Mouse (Mus musculus): Measurements from ENCODE around the gene E130208F15Rik. TPM values are rescaled to one million over a fixed set of nuclear protein-coding genes. Genes with fewer than 3 reads are reported as not detected.

Gene E130208F15Rik
- polyA plus RNA-seq, 1 experiment, result 0.25 TPM

DNA sequence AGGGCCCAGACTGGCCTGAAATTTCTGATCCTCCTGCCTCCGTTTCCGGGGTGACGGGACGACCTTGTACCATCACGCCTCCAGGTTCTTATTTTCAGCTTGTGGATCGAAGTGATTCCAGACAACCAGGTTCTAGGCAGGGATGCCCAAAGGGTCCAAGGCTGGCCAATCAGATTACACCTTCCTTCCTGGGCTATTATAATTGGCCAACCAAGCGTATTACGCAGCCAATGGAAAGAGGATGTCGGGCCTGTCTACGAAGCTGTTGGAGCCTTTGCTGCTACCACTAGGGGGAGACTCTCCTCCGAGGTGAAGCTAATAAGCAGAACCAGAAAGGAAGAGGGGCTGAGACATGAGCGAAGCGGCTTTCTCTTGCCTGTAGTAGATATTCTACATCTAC lies 10.3 kb downstream of the E130208F15Rik start:
- Histone ChIP-seq H3K4me3 (replicated peaks) (peak overlapping the region; percentile 67), H3K4me1 (peaks cover 45% of the 10 kb centered on the region), H3K36me3 (replicated peaks; ENCODE audit: low read length) (no peaks in the 10 kb centered on the region), H3K9me3 (peaks cover 4% of the 10 kb centered on the region), H3K27me3 (replicated peaks) (peaks cover 68% of the 10 kb centered on the region)
- no peak for TF ChIP-seq GATA1 (IDR thresholded peaks at IDR 0.05; ENCODE audit: borderline replicate concordance, low read length)
- no peak for TF ChIP-seq FLI1 (IDR thresholded peaks at IDR 0.05; ENCODE audit: low read length)

DNA sequence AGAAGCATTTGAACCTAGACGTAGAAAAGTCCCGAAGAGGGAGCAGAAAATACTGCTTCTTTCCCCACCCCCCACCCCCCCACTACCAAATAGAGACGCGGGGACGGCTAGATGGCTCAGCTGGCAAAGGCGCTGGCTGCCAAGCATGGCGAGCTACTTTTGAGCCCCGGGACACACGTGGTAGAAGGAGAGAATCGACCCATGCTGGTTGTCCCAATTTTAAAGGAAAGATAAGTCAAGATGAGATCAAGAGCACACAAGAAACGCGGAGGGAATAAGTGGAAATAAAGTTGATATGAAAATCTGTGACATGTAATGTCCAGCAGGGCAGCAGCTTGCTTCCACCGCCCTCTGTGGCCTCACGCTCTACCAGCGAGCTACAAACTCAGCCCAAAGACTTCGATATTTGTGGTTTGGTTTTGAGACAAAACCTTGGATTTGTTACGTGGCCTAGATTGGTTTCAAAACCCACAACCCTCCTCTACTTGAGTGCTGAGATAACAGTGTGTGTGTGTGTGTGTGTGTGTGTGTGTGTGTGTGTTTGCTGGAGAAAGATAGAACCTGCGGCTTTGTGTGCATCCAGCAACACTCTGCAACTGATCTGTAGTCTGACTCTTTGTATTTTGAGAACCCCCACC lies 11.2 kb downstream of the E130208F15Rik start:
- TF ChIP-seq FLI1 (IDR thresholded peaks at IDR 0.05; ENCODE audit: low read length) (no peak), GATA1 (IDR thresholded peaks at IDR 0.05; ENCODE audit: borderline replicate concordance, low read length) (no peak)
- H3K27me3 ChIP-seq (replicated peaks), result peaks cover 64% of the 10 kb centered on the region

GRCm38 (mm10) chr7:30333436-30333835 lies 11.9 kb downstream of the E130208F15Rik start:
- TF ChIP-seq FLI1 (IDR thresholded peaks at IDR 0.05; ENCODE audit: low read length) (no peak), GATA1 (IDR thresholded peaks at IDR 0.05; ENCODE audit: borderline replicate concordance, low read length) (no peak)
- Histone ChIP-seq H3K27me3 (replicated peaks) (peaks cover 63% of the 10 kb centered on the region), H3K4me3 (replicated peaks) (peak overlapping the region; percentile 70), H3K4me1 (peaks cover 41% of the 10 kb centered on the region), H3K9me3 (peaks cover 4% of the 10 kb centered on the region), H3K36me3 (replicated peaks; ENCODE audit: low read length) (no peaks in the 10 kb centered on the region)

More for the DNA sequence above, 11.2 kb downstream of the E130208F15Rik start:
- no peaks in the 10 kb centered on the region for H3K36me3 ChIP-seq (replicated peaks; ENCODE audit: low read length)
- no peak overlapping the region for H3K4me3 ChIP-seq (replicated peaks)
- H3K4me1 ChIP-seq, result peaks cover 41% of the 10 kb centered on the region
- peaks cover 4% of the 10 kb centered on the region for H3K9me3 ChIP-seq

GRCm38 (mm10) chr7:30334563-30334962 lies 13.0 kb downstream of the E130208F15Rik start:
- H3K4me3 ChIP-seq (replicated peaks), result no peak overlapping the region
- no peaks in the 10 kb centered on the region for H3K36me3 ChIP-seq (replicated peaks; ENCODE audit: low read length)
- TF ChIP-seq GATA1 (IDR thresholded peaks at IDR 0.05; ENCODE audit: borderline replicate concordance, low read length), result no peak
- no peak for TF ChIP-seq FLI1 (IDR thresholded peaks at IDR 0.05; ENCODE audit: low read length)
- H3K27me3 ChIP-seq (replicated peaks), result peaks cover 68% of the 10 kb centered on the region
- H3K4me1 ChIP-seq, result peaks cover 41% of the 10 kb centered on the region
- H3K9me3 ChIP-seq, result no peaks in the 10 kb centered on the region

DNA sequence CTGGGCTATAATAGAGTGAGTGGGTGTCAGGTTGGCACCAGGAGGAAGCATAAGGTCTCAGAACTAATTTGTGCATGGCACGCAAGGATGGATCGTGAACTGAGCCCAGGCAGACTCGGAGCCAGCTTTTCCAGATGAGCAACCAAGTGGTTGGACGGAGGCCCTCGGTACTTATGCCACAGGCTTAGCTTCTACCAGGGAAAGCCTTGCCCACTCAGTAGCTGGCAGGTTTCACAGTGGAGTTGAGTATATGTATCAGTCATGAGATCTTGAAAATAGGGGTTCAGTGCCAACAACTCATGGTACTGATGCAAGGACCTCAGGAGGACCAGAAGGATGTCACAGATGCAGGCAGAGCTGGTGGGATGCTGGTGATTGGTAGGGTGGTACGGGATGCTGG lies 14.1 kb downstream of the E130208F15Rik start:
- H3K4me1 ChIP-seq, result peaks cover 41% of the 10 kb centered on the region
- H3K27me3 ChIP-seq (replicated peaks), result peaks cover 68% of the 10 kb centered on the region
- H3K4me3 ChIP-seq (replicated peaks), result no peak overlapping the region
- H3K36me3 ChIP-seq (replicated peaks; ENCODE audit: low read length), result no peaks in the 10 kb centered on the region
- no peaks in the 10 kb centered on the region for H3K9me3 ChIP-seq
- TF ChIP-seq FLI1 (IDR thresholded peaks at IDR 0.05; ENCODE audit: low read length) (no peak), GATA1 (IDR thresholded peaks at IDR 0.05; ENCODE audit: borderline replicate concordance, low read length) (no peak)

DNA sequence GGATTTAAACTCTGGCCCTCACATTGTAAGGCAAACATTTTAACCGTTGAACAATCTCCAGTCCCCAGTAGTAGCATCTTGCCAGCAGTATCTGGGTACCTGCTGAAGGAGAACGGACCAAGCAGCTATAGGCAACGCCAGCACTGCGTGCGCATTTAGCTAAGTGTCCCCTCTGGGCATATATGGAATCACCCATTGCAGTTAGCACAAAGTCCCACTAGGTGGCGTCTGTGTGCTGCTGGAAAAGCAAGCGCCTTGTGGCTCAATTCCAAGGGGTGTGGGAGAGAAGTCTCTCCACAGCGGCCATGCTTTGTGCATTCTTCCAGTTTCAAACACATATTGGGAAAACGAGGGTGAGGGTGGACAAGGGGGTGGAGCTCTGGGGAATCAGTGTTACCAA lies 14.8 kb downstream of the E130208F15Rik start:
- Histone ChIP-seq H3K4me3 (replicated peaks) (no peak overlapping the region), H3K27me3 (replicated peaks) (peaks cover 68% of the 10 kb centered on the region), H3K4me1 (peaks cover 41% of the 10 kb centered on the region), H3K9me3 (no peaks in the 10 kb centered on the region), H3K36me3 (replicated peaks; ENCODE audit: low read length) (no peaks in the 10 kb centered on the region)
- no peak for TF ChIP-seq FLI1 (IDR thresholded peaks at IDR 0.05; ENCODE audit: low read length)
- no peak for TF ChIP-seq GATA1 (IDR thresholded peaks at IDR 0.05; ENCODE audit: borderline replicate concordance, low read length)

- H3K4me3 ChIP-seq (replicated peaks), result no peak overlapping the region
- H3K36me3 ChIP-seq (replicated peaks; ENCODE audit: low read length), result no peaks in the 10 kb centered on the region
- peaks cover 64% of the 10 kb centered on the region for H3K27me3 ChIP-seq (replicated peaks)
- no peaks in the 10 kb centered on the region for H3K9me3 ChIP-seq
- TF ChIP-seq GATA1 (IDR thresholded peaks at IDR 0.05; ENCODE audit: borderline replicate concordance, low read length) (no peak), FLI1 (IDR thresholded peaks at IDR 0.05; ENCODE audit: low read length) (no peak)
- H3K4me1 ChIP-seq, result peaks cover 9% of the 10 kb centered on the region; the same call in 1 of the 2 replicates
These were observed 18.0 kb downstream of the E130208F15Rik start for GRCm38 (mm10) chr7:30339432-30340109.

DNA sequence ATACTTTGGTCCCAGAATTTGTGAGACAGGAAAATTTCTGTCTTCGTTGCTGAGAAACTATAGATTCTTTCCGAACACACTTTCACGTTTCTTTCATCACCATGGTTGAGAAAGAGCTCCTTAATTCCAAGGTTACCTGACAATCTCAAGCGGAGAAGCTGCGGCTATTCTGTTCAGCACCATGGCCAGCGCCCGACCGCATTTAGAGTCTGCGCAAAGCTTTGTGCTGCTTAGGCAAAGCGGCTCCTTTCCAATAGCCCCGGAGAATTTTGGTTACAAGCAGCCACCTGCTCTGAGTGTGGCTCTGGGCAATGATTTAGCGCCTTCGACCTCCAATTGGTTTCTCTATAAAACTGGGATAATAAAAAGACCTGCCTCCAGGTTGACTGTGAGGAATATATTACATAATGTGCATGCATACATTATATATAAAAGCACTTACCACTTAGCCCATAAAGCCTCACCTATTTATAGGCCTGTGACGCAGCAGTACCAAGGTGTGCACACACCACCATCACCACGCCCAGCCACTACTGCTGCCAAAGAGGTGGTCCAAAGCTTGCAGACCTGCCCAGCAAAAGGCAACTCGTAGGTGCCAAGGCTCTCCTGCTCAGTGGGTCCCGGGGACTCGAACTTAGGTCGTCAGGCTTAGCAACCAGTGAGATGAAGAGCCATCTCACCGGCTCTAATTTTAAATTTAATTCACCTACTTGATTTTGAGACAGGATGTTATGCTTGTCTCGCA lies 25.3 kb downstream of the E130208F15Rik start:
- Histone ChIP-seq H3K4me3 (replicated peaks) (no peak overlapping the region), H3K4me1 (peaks cover 11% of the 10 kb centered on the region), H3K9me3 (no peaks in the 10 kb centered on the region), H3K36me3 (replicated peaks; ENCODE audit: low read length) (no peaks in the 10 kb centered on the region), H3K27me3 (replicated peaks) (peaks cover 66% of the 10 kb centered on the region)
- no peak for TF ChIP-seq FLI1 (IDR thresholded peaks at IDR 0.05; ENCODE audit: low read length)
- TF ChIP-seq GATA1 (IDR thresholded peaks at IDR 0.05; ENCODE audit: borderline replicate concordance, low read length), result no peak

- no peak for TF ChIP-seq FLI1 (IDR thresholded peaks at IDR 0.05; ENCODE audit: low read length)
- no peak for TF ChIP-seq GATA1 (IDR thresholded peaks at IDR 0.05; ENCODE audit: borderline replicate concordance, low read length)
- H3K9me3 ChIP-seq, result no peaks in the 10 kb centered on the region
- H3K4me3 ChIP-seq (replicated peaks), result no peak overlapping the region
- H3K27me3 ChIP-seq (replicated peaks), result peaks cover 72% of the 10 kb centered on the region
- no peaks in the 10 kb centered on the region for H3K36me3 ChIP-seq (replicated peaks; ENCODE audit: low read length)
- peaks cover 11% of the 10 kb centered on the region for H3K4me1 ChIP-seq
These were observed 26.3 kb downstream of the E130208F15Rik start for GRCm38 (mm10) chr7:30347828-30348227.

All from megakaryocyte, embryonic 14.5 days (primary cell).